Mouse (Mus musculus): ENCODE data around the gene Cops3.
A peak's percentile ranks its signal among the peaks of the same experiment; 100 is the strongest.
"Not testable (repeated sequence)": the region's sequence is repeated elsewhere in the genome, so short reads cannot be mapped to it uniquely, and the experiment has no call there.

Cops3 gene

DNA sequence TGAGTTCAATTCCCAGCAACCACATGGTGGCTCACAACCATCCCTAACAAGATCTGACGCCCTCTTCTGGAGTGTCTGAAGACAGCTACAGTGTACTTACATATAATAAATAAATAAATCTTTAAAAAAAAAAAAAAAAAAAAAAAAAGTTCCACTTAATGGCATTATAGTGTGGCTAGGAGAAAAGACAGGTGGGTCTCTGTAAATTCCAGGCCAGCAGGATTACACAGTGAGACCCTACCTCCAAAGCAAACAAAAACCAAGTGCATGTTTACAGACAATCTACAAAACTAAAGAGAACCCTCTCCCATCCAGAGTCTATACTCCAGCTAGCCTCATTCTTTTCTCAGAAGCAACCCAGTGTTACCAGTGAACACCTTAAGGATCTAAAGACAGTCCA is 1.8 kb downstream of the Cops3 start:
- H3K36me3 ChIP-seq (ENCODE audit: control insufficient read depth, insufficient read depth, low read length, poor library complexity, severe bottlenecking); H3K27me3 ChIP-seq (ENCODE audit: control insufficient read depth, insufficient read depth, low read length, poor library complexity, severe bottlenecking); DNase-seq (ENCODE audit: low read depth, low spot score): not testable (repeated sequence)

DNA sequence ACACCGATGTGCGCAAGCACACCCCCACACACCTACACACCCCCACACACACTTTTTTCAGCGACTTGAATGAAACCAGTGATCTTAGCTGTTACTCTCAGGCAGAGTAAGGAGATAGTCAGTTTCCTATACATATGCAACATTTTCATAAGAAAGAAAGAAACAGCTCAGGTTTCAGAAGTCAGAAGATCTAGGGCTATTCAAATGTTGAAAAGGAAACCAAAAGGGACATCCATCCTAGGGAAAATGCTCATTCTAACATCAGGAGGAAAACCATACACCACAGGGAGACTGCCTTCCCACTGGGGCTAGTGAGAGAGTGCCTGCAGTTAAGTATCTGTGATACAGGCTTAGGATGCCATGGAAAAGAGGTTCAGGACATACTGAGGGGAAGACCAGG is 18.0 kb downstream of the Cops3 start:
- Histone ChIP-seq H3K27me3 (ENCODE audit: control insufficient read depth, insufficient read depth, low read length, poor library complexity, severe bottlenecking) (no peaks in the 10 kb centered on the region), H3K36me3 (ENCODE audit: control insufficient read depth, insufficient read depth, low read length, poor library complexity, severe bottlenecking) (peaks cover 22% of the 10 kb centered on the region)
- DNase-seq (ENCODE audit: low read depth, low spot score): no peak

DNA sequence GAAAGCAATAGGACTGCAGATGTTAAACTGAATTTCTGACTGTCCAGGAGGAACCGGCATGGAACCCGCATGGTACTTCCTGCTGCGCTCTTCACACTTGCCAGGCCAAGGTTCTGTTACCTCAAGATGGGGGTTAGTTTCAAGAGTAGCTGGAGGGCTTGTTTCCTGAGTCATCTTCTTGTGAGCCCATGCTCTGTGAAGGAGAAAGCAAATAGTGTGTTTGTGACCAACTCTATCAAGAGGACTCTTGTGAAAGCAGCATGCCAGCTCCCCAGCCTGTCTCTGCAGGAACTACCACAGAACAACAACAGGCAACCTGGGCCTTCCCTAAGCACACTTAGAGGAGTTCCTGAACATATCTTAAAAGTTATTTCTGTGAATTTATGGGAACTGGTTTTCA is 21.7 kb downstream of the Cops3 start:
- no peak for DNase-seq (ENCODE audit: low read depth, low spot score)
- Histone ChIP-seq H3K36me3 (ENCODE audit: control insufficient read depth, insufficient read depth, low read length, poor library complexity, severe bottlenecking) (peaks cover 11% of the 10 kb centered on the region), H3K27me3 (ENCODE audit: control insufficient read depth, insufficient read depth, low read length, poor library complexity, severe bottlenecking) (no peaks in the 10 kb centered on the region)

DNA sequence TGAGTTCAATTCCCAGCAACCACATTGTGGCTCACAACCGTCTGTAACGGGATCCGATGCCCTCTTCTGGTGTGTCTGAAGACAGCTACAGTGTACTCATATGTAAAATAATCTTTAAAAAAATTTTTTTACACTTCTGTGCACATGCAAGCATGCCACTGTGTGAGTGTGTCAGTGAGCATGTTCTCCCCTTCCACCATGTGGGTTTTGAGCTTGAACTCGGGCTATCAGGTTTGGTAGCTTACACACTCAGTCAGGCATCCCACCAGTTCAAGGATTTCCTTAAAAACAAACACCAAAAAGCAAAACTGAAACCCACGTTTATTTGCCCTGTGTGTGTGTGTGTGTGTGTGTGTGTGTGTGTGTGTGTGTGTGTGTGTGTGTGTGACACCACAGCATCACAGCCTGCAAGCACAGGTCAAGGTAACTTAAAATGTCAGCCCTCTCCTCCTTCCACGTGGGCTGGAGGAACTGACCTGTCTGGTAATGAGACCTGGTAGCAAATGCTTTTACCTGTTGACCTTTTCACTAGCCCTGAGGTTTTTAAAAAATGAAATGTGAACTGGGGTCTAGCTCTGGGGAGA is 24.1 kb downstream of the Cops3 start:
- DNase-seq (ENCODE audit: low read depth, low spot score): no peak
- H3K36me3 ChIP-seq (ENCODE audit: control insufficient read depth, insufficient read depth, low read length, poor library complexity, severe bottlenecking): peaks cover 8% of the 10 kb centered on the region
- H3K27me3 ChIP-seq (ENCODE audit: control insufficient read depth, insufficient read depth, low read length, poor library complexity, severe bottlenecking): no peaks in the 10 kb centered on the region

DNA sequence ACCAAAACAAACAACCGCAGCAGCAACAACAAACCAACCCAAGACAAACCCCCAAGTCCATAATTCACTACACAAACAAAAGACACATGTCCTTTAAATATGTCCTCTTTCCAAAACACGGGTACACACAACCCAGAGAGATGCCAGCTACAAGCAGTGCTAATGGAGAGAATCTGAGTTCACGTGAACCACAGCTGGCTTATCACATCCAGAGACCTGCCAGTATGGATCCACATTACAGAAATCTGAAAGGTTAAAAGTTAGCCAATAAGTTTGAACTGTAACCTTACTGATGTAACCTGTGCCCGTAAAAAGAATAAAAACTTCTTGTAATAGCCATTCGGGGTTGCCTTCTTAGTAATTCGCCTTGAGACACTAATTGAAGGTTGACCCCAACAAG is 24.7 kb downstream of the Cops3 start:
- DNase-seq (ENCODE audit: low read depth, low spot score): no peak
- Histone ChIP-seq H3K36me3 (ENCODE audit: control insufficient read depth, insufficient read depth, low read length, poor library complexity, severe bottlenecking) (peaks cover 8% of the 10 kb centered on the region), H3K27me3 (ENCODE audit: control insufficient read depth, insufficient read depth, low read length, poor library complexity, severe bottlenecking) (no peaks in the 10 kb centered on the region)

DNA sequence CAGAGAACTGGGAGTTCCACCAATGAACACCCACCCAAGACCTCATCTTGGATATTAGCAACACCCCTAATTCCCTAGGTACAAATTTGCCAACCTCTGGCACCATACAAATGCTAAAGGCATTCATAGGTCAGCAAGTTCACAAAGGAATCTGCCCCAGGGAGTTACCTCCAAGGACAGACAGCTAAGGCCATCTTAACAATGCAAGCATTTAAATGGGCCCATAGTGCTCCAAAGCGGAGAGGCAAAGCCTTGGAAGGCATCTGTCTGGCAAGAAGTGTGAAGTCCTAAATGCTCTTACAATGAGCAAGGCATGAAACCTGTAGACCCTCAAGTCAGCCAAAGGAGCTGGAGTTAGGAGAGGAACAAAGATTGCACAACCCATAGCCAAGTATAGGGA is 25.3 kb downstream of the Cops3 start:
- Histone ChIP-seq H3K27me3 (ENCODE audit: control insufficient read depth, insufficient read depth, low read length, poor library complexity, severe bottlenecking) (no peaks in the 10 kb centered on the region), H3K36me3 (ENCODE audit: control insufficient read depth, insufficient read depth, low read length, poor library complexity, severe bottlenecking) (peaks cover 5% of the 10 kb centered on the region)
- no peak for DNase-seq (ENCODE audit: low read depth, low spot score)

DNA sequence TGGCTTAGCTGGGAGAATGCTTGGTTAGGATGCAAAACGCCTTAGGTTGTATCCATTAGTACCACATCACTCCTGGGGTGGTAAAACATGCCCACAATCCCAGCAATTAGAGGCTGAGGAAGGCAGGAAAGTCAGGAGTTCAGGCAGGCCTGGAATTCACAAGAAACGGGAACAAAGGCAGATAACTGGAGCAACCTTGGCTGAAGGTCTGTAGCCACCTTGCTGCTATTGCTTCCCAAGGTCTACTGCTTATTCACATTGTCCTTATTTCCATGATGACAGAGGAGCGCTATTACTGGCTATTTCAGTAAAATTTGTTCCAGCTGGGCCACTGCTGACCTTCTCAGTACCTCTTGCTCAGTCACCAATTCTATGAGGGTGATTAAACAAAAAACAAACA is 26.4 kb downstream of the Cops3 start:
- DNase-seq (ENCODE audit: low read depth, low spot score): no peak
- Histone ChIP-seq H3K27me3 (ENCODE audit: control insufficient read depth, insufficient read depth, low read length, poor library complexity, severe bottlenecking) (no peaks in the 10 kb centered on the region), H3K36me3 (ENCODE audit: control insufficient read depth, insufficient read depth, low read length, poor library complexity, severe bottlenecking) (peaks cover 1% of the 10 kb centered on the region)

DNA sequence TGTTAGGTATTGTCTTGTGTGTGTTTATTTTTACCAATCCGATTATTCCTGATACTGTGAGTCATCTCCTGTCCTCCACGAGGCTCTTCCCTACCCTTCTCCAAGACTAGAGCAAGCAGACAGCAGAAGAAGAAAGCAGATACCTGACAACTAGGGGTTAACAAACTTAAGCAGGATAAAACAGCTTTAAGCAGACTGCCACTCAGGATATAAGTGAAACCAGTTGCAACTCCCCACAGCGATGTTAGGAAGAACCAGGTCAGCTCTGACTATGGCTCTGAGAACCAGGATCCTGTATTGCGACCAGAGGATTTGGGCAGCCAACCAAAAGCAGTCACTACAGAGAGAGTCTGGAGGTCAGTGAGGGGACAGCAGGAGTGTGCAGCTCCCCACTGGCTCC is 28.4 kb downstream of the Cops3 start:
- H3K36me3 ChIP-seq (ENCODE audit: control insufficient read depth, insufficient read depth, low read length, poor library complexity, severe bottlenecking): peaks cover 1% of the 10 kb centered on the region
- DNase-seq (ENCODE audit: low read depth, low spot score): no peak
- no peaks in the 10 kb centered on the region for H3K27me3 ChIP-seq (ENCODE audit: control insufficient read depth, insufficient read depth, low read length, poor library complexity, severe bottlenecking)

DNA sequence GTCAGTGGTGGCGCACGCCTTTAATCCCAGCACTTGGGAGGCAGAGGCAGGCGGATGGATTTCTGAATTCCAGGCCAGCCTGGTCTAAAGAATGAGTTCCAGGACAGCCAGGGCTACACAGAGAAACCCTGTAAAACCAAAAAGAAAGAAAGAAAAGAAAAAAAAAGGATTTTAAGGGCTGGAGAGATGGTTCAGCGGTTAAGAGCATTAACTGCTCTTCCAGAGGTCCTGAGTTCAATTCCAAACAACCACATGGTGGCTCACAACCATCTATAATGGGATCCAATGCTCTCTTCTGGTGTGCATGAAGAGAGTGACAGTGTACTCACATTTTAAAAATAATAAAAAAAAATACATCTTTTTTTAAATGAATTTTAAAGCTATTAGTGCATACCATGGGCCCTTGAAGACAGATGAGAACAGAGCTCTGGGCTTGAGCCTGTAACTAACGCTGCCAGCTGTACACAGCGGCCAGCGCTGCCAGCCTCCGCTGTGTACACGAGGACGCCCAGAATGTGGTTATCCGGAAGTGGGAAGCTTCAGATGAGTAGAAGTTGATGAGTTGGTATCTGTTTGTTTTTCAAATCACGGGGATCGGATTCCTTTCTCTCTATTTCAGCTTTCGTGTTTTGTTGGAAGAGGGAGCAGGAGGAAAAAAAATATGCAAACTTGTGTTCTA is 29.0 kb downstream of the Cops3 start:
- Histone ChIP-seq H3K36me3 (ENCODE audit: control insufficient read depth, insufficient read depth, low read length, poor library complexity, severe bottlenecking) (peaks cover 1% of the 10 kb centered on the region), H3K27me3 (ENCODE audit: control insufficient read depth, insufficient read depth, low read length, poor library complexity, severe bottlenecking) (no peaks in the 10 kb centered on the region)
- DNase-seq (ENCODE audit: low read depth, low spot score): no peak

DNA sequence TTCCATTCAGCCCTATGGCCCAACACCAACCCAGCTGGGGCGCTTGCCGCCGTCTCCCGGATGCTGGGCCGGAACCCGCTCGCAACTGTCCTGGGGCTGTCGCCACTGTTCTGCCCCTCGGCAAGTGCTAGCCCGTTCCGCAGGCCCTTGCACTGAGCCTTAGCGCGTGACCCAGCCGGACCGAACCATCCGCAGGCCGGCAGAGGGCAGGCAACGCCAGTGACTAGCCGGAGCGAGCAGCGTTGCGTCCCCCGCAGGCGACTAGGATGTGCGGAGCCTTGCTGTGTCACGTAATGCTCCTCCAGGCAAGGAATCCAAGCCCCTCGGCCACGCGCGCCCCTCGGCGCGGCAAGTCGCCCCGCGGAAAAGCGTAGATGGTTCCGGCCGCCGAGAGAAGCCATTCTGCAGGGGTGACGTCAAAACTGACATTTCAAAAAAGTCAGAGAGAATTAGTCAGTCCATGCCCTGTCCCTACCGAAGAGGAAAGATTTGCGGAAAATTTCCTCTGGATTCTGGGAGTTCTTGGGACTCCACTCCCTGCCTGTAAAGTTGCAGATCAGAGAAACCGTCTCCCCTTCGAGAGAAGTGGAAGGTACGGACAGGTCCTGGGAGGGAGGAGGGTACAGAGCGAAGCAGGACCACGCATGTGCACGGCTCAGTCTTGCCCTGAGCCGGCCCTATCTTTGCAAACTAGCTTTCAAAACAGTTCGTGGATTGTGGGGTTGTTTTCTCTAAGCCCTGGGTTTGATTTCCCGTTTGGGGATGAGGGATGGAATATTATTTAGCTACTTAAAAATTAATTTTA is 29.8 kb downstream of the Cops3 start, which contains the start of gene Flcn:
TSS of gene Flcn (minus strand) at position 347 of the 805 bp plus-strand sequence.
- H3K27me3 ChIP-seq (ENCODE audit: control insufficient read depth, insufficient read depth, low read length, poor library complexity, severe bottlenecking): no peaks in the 10 kb centered on the region
- H3K36me3 ChIP-seq (ENCODE audit: control insufficient read depth, insufficient read depth, low read length, poor library complexity, severe bottlenecking): peaks cover 1% of the 10 kb centered on the region
- peak; percentile 92 for DNase-seq (ENCODE audit: low read depth, low spot score)

DNA sequence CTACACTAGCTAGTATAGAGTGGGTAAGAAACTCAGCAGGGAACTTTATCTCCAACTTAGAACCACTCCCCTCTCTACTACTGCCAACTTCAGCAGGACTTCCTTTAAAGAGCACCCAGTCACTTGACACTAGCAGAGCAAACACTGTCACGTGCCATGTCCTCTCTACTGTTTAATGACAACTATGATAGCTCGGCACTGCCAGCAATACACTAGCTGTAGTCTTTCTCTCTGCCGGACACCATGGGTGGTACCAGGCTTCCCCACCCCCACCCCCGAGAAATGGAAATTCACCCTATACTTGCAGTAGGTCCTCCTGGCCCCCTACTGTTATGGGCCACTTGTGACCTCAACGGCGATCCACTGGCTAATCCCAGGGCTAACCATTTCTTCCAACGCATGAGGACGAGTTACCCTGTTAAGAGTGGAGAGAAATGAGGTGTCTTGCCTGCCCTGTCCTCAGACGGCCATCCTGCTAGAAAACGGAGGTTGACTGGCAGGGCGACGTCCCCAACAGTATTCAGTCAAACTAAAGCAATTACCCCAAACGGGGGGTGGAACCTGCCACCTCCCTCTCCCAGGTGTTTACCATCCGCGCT is 30.5 kb downstream of the Cops3 start:
- DNase-seq (ENCODE audit: low read depth, low spot score): peak; percentile 83
- Histone ChIP-seq H3K36me3 (ENCODE audit: control insufficient read depth, insufficient read depth, low read length, poor library complexity, severe bottlenecking) (peaks cover 3% of the 10 kb centered on the region), H3K27me3 (ENCODE audit: control insufficient read depth, insufficient read depth, low read length, poor library complexity, severe bottlenecking) (no peaks in the 10 kb centered on the region)

DNA sequence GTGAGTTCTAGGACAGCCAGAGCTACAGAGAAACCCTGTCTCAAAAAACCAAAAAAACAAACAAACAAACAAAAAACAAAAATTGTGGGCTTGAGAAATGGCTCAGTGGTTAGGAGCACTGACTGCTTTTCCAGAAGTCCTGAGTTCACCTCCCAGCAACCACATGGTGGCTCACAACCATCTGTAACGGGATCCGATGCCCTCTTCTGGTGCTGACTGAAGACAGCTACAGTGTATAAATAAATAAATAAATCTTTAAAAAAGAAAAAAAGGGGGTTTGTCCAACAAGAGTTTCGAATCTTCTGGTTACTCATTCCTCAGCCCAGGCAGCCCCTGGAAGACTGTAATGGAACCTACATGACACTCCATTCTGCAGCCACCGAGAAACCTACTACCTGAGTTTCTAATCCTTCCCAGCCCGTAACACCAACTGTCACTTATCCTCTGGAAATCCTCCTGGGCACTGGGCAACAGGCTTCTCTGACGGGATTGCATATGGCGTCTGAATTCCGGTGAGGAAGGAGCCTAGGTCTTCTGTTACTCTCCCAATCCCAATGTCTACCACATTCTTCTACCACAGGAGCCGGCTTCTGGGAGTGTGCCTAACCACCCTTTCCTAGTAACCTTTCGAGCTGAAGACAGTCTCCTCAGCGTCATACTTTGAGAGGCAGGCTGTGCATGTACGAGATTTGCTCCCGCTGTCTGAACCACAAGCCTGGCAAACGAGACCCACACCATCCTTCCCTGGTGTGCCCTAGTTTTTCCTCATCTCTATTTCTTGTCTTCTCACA is 31.3 kb downstream of the Cops3 start:
- H3K36me3 ChIP-seq (ENCODE audit: control insufficient read depth, insufficient read depth, low read length, poor library complexity, severe bottlenecking): peaks cover 5% of the 10 kb centered on the region
- H3K27me3 ChIP-seq (ENCODE audit: control insufficient read depth, insufficient read depth, low read length, poor library complexity, severe bottlenecking): no peaks in the 10 kb centered on the region
- DNase-seq (ENCODE audit: low read depth, low spot score): no peak

DNA sequence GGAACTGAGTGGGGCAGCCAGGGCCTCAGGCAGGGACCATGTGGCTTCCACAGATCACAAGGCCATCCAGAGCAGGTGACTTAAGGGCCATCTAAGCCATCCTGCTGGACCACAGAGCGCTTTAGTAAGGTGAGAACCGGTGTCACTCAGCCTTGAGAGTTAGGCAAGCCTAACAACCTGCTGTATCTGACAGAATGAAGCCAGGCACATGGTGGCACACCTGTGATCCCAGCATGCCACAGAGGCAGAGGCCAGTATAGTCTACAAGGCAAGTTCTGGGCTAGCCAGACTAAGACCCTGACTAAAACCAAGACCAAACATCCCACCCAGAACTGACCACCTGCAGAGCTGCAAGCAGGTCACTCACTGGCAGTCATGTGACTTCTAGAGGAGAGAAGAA is 34.0 kb downstream of the Cops3 start:
- no peak for DNase-seq (ENCODE audit: low read depth, low spot score)
- H3K27me3 ChIP-seq (ENCODE audit: control insufficient read depth, insufficient read depth, low read length, poor library complexity, severe bottlenecking): no peaks in the 10 kb centered on the region
- H3K36me3 ChIP-seq (ENCODE audit: control insufficient read depth, insufficient read depth, low read length, poor library complexity, severe bottlenecking): peaks cover 13% of the 10 kb centered on the region

DNA sequence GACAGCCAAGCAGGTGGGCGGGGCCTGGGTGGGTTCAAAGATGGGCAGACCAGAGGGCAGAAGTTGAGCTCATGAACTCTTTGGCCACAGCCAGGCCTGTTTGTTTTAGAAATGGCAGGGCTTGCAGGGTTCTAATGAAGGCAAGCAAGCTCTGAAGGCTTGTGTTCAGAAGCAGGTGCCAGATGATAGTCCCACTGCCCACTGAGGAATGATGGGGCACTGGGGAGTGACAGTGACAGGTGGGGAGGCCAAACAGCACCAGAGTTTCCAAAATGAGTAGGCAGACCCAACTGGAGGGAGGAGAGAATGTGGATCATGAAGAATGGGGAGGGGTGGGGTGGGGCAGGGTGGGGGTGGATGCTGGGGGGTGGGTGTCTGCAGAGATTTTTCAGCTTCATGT is 34.4 kb downstream of the Cops3 start:
- no peak for DNase-seq (ENCODE audit: low read depth, low spot score)
- Histone ChIP-seq H3K27me3 (ENCODE audit: control insufficient read depth, insufficient read depth, low read length, poor library complexity, severe bottlenecking) (no peaks in the 10 kb centered on the region), H3K36me3 (ENCODE audit: control insufficient read depth, insufficient read depth, low read length, poor library complexity, severe bottlenecking) (peaks cover 16% of the 10 kb centered on the region)

Measured in splenic B cell, adult 2 months (primary cell).